Mouse (Mus musculus): ENCODE measurements around the gene Smcp. TPM values are rescaled to one million over a fixed set of nuclear protein-coding genes. Genes with fewer than 3 reads are reported as not detected.

The Smcp gene
- polyA plus RNA-seq, 1 experiment = 1.3 TPM

DNA sequence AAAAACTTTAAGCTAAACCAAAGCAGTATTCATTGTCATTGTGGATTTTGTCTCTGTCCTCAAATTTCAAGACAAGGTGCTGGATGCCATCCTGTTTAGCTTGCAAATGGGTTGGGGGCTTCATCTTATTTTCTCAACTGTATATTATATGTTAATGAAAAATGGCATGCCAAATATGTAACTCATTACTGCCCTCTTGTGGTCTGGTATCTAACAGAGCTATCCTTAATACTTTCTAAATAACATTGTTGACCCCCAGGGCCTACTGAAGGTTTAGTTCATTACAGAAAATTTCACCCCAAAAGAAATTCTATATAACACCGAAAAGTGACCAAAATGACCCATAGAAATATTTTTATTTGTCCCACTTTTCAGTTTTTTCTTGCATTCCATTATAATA, 13.4 kb upstream of the Smcp start:
- TF ChIP-seq POLR2A (IDR thresholded peaks at IDR 0.05; ENCODE audit: control insufficient read depth, extremely low read depth, insufficient read depth, low read length, poor library complexity) (no peak), CTCF (IDR thresholded peaks at IDR 0.05; ENCODE audit: borderline replicate concordance, control insufficient read depth, extremely low read depth, insufficient read depth, low read length, poor library complexity) (no peak)
- Histone ChIP-seq H3K4me3 (ENCODE audit: control insufficient read depth, insufficient read depth, low read length) (no peak overlapping the region), H3K36me3 (ENCODE audit: control insufficient read depth, insufficient read depth, low read length) (no peaks in the 10 kb centered on the region), H3K27ac (ENCODE audit: control insufficient read depth, insufficient read depth, low read length) (no peak overlapping the region), H3K4me1 (replicated peaks; ENCODE audit: control insufficient read depth, insufficient read depth, low read length) (no peaks in the 10 kb centered on the region), H3K27me3 (ENCODE audit: control insufficient read depth, insufficient read depth, low read length) (no peaks in the 10 kb centered on the region)
- 67% methylated on average over 1 of the region's 1 CpGs for WGBS
- DNase-seq = no peak

DNA sequence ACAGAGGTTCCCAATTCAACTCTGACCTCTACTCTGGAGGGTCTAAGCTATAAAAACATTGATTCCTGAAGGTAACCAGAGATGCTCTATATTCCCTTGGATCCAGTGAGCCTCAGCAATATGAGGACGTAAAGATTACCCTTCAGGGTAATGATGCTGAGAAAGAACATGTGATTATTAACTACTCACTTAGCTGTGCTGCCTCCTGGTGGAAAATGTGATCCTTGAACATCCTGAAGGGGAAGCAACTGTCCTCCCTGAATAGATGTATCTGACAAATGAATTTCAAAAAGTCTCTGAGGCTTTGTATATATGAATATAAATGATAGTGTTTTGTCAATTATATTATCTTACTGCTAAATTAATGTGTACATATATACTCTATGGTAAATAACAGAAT, 11.7 kb upstream of the Smcp start:
- no peak overlapping the region for H3K4me3 ChIP-seq (ENCODE audit: control insufficient read depth, insufficient read depth, low read length)
- H3K27me3 ChIP-seq (ENCODE audit: control insufficient read depth, insufficient read depth, low read length) = no peaks in the 10 kb centered on the region
- no peaks in the 10 kb centered on the region for H3K36me3 ChIP-seq (ENCODE audit: control insufficient read depth, insufficient read depth, low read length)
- no peak for TF ChIP-seq POLR2A (IDR thresholded peaks at IDR 0.05; ENCODE audit: control insufficient read depth, extremely low read depth, insufficient read depth, low read length, poor library complexity)
- TF ChIP-seq CTCF (IDR thresholded peaks at IDR 0.05; ENCODE audit: borderline replicate concordance, control insufficient read depth, extremely low read depth, insufficient read depth, low read length, poor library complexity) = no peak
- no peak for DNase-seq
- H3K27ac ChIP-seq (ENCODE audit: control insufficient read depth, insufficient read depth, low read length) = no peak overlapping the region
- 43% methylated on average over 1 of the region's 1 CpGs for WGBS
- no peaks in the 10 kb centered on the region for H3K4me1 ChIP-seq (replicated peaks; ENCODE audit: control insufficient read depth, insufficient read depth, low read length)

DNA sequence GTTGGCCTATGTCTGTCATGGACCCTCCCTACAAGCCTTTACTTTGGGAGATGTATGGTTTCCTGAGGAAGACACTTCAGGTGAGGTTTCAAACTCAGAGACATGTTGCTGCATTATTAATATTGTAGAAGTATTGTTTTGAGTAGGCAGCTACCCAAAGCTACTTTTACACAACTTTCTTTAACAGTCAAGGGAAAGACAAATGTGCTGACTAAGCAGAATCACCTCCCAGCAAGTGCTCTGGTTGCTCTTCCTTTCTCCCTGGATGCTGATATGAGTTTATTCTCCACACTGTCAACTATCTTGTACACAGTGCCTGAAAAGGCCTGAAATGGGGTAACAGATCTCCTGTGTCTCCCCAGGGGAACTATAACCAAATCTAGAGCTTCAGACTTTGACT, 11.2 kb upstream of the Smcp start:
- H3K27ac ChIP-seq (ENCODE audit: control insufficient read depth, insufficient read depth, low read length) = no peak overlapping the region
- no peaks in the 10 kb centered on the region for H3K27me3 ChIP-seq (ENCODE audit: control insufficient read depth, insufficient read depth, low read length)
- no peaks in the 10 kb centered on the region for H3K36me3 ChIP-seq (ENCODE audit: control insufficient read depth, insufficient read depth, low read length)
- TF ChIP-seq CTCF (IDR thresholded peaks at IDR 0.05; ENCODE audit: borderline replicate concordance, control insufficient read depth, extremely low read depth, insufficient read depth, low read length, poor library complexity) = no peak
- DNase-seq = no peak
- no peaks in the 10 kb centered on the region for H3K4me1 ChIP-seq (replicated peaks; ENCODE audit: control insufficient read depth, insufficient read depth, low read length)
- H3K4me3 ChIP-seq (ENCODE audit: control insufficient read depth, insufficient read depth, low read length) = no peak overlapping the region

DNA sequence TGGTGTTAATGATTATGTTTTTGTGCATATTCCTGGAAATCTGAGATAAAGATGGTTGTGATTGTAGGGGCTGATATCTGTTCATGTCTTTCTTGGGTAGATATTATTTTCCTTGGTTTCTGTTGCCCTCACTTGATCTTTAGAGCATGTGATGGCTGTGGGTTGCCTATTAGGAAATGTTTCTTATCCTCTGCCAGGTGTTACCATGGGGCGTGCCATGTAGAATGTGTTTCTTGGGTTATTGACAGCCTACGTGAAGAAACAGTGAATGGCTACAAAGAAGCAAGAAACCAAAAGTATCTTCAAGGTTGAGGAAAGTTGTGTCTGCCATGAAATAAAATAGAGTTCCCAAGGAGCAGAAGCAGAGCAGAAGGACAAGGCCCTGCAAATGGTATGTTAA, 9.6 kb upstream of the Smcp start:
- Histone ChIP-seq H3K4me3 (ENCODE audit: control insufficient read depth, insufficient read depth, low read length) (no peak overlapping the region), H3K27me3 (ENCODE audit: control insufficient read depth, insufficient read depth, low read length) (no peaks in the 10 kb centered on the region), H3K4me1 (replicated peaks; ENCODE audit: control insufficient read depth, insufficient read depth, low read length) (no peaks in the 10 kb centered on the region), H3K36me3 (ENCODE audit: control insufficient read depth, insufficient read depth, low read length) (no peaks in the 10 kb centered on the region), H3K27ac (ENCODE audit: control insufficient read depth, insufficient read depth, low read length) (no peak overlapping the region)
- TF ChIP-seq POLR2A (IDR thresholded peaks at IDR 0.05; ENCODE audit: control insufficient read depth, extremely low read depth, insufficient read depth, low read length, poor library complexity) (no peak), CTCF (IDR thresholded peaks at IDR 0.05; ENCODE audit: borderline replicate concordance, control insufficient read depth, extremely low read depth, insufficient read depth, low read length, poor library complexity) (no peak)
- 93% methylated on average over 2 of the region's 2 CpGs for WGBS
- no peak for DNase-seq

DNA sequence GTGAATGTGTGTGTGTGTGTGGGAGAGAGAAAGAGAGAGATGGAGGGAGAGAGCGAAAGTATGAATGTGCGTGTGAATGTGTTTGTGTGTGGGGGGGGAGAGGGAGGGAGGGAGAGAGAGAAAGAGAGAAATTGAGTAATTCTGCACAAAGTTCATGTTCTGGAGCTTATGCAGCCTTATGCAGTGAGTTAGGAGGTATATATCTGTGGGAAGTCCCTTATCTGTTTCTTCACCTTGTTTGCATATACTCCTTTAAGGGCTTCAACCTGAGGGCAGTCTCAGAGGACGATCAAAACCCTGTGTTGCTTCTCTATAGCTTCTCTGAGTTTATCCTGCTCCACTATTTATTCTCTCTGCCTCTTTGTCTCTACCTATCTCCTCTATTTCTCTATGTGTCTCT, 1.6 kb downstream of the Smcp start:
- DNase-seq = no peak
- H3K36me3 ChIP-seq (ENCODE audit: control insufficient read depth, insufficient read depth, low read length) = no peaks in the 10 kb centered on the region
- 88% methylated on average over 3 of the region's 3 CpGs for WGBS

DNA sequence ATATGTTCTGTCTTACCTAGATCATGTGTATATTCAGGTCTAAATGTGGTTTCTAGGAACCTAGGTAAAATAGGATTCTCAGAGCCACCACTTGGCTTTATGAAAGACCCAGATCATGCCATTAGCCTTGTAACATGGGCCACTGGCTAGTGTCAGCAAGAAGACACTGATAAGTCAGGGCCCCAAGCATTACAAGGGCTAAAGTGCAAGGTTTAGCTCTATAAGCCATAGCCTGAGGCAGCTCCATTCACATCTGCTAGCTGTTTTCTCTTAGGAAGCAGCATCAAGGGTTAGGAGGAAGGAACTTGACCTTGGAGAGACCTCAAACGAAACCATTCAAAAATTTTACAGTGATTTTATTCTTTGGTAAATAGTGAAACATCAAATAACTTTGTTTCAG, 3.7 kb downstream of the Smcp start:
- Histone ChIP-seq H3K4me3 (ENCODE audit: control insufficient read depth, insufficient read depth, low read length) (no peak overlapping the region), H3K27ac (ENCODE audit: control insufficient read depth, insufficient read depth, low read length) (no peak overlapping the region), H3K36me3 (ENCODE audit: control insufficient read depth, insufficient read depth, low read length) (no peaks in the 10 kb centered on the region), H3K4me1 (replicated peaks; ENCODE audit: control insufficient read depth, insufficient read depth, low read length) (no peaks in the 10 kb centered on the region), H3K27me3 (ENCODE audit: control insufficient read depth, insufficient read depth, low read length) (no peaks in the 10 kb centered on the region)
- 55% methylated on average over 1 of the region's 1 CpGs for WGBS
- DNase-seq = no peak
- TF ChIP-seq POLR2A (IDR thresholded peaks at IDR 0.05; ENCODE audit: control insufficient read depth, extremely low read depth, insufficient read depth, low read length, poor library complexity) (no peak), CTCF (IDR thresholded peaks at IDR 0.05; ENCODE audit: borderline replicate concordance, control insufficient read depth, extremely low read depth, insufficient read depth, low read length, poor library complexity) (no peak)

More for the DNA sequence above, 1.6 kb downstream of the Smcp start:
- TF ChIP-seq POLR2A (IDR thresholded peaks at IDR 0.05; ENCODE audit: control insufficient read depth, extremely low read depth, insufficient read depth, low read length, poor library complexity) (no peak), CTCF (IDR thresholded peaks at IDR 0.05; ENCODE audit: borderline replicate concordance, control insufficient read depth, extremely low read depth, insufficient read depth, low read length, poor library complexity) (no peak)
- no peak overlapping the region for H3K4me3 ChIP-seq (ENCODE audit: control insufficient read depth, insufficient read depth, low read length)
- no peaks in the 10 kb centered on the region for H3K4me1 ChIP-seq (replicated peaks; ENCODE audit: control insufficient read depth, insufficient read depth, low read length)
- H3K27ac ChIP-seq (ENCODE audit: control insufficient read depth, insufficient read depth, low read length) = no peak overlapping the region
- H3K27me3 ChIP-seq (ENCODE audit: control insufficient read depth, insufficient read depth, low read length) = no peaks in the 10 kb centered on the region

DNA sequence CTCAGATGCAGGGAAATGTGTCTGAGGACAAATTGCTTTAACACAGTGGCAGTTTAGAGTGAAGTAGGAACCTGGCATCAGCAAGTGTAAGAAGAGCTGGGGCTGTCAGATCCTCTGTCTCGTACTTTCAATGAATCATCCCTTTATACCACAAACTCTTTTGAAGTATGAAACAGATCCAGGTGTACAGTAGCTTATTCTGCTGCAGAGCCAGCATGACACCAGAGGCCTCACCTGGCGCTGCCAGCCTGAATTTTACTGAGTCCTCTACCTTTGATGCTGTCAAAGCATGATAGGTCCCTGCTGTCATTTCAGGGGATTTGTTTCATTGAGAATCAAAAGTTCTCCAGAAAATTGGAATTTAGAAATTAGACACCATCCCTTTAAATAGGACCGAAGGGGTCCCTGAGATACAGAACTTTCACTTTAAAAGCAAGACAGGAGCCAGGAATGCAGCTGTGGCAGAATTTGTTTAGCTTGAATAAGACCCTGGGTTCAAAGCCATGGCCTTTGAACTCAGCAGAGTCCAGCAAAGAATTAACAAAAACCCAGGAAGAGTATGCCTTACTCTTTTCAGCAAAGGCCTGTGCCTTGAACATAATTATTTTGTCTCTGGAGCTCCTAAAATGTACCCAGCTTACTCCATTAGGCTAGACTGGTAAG, 5.5 kb downstream of the Smcp start:
- Histone ChIP-seq H3K4me1 (replicated peaks; ENCODE audit: control insufficient read depth, insufficient read depth, low read length) (no peaks in the 10 kb centered on the region), H3K36me3 (ENCODE audit: control insufficient read depth, insufficient read depth, low read length) (no peaks in the 10 kb centered on the region), H3K27me3 (ENCODE audit: control insufficient read depth, insufficient read depth, low read length) (no peaks in the 10 kb centered on the region), H3K27ac (ENCODE audit: control insufficient read depth, insufficient read depth, low read length) (no peak overlapping the region), H3K4me3 (ENCODE audit: control insufficient read depth, insufficient read depth, low read length) (no peak overlapping the region)
- WGBS = 82% methylated on average over 3 of the region's 3 CpGs
- no peak for TF ChIP-seq POLR2A (IDR thresholded peaks at IDR 0.05; ENCODE audit: control insufficient read depth, extremely low read depth, insufficient read depth, low read length, poor library complexity)
- no peak for TF ChIP-seq CTCF (IDR thresholded peaks at IDR 0.05; ENCODE audit: borderline replicate concordance, control insufficient read depth, extremely low read depth, insufficient read depth, low read length, poor library complexity)
- DNase-seq = no peak

All from thymus, adult 2 months (tissue).